Mouse (Mus musculus): ENCODE data around the gene Mical2.
A peak's percentile ranks its signal among the peaks of the same experiment; 100 is the strongest.

Mical2 gene

GRCm38 (mm10) chr7:112399425-112400170 lies 173.9 kb downstream of the Mical2 start:
- DNase-seq (ENCODE audit: low read depth, low spot score) = no peak

GRCm38 (mm10) chr7:112400175-112400574 lies 174.5 kb downstream of the Mical2 start:
- peak; percentile 84 for DNase-seq (ENCODE audit: low read depth, low spot score)

GRCm38 (mm10) chr7:112405061-112405460 lies 179.4 kb downstream of the Mical2 start:
- DNase-seq (ENCODE audit: low read depth, low spot score) = no peak

GRCm38 (mm10) chr7:112405578-112405977 lies 179.9 kb downstream of the Mical2 start:
- DNase-seq (ENCODE audit: low read depth, low spot score) = no peak

DNA sequence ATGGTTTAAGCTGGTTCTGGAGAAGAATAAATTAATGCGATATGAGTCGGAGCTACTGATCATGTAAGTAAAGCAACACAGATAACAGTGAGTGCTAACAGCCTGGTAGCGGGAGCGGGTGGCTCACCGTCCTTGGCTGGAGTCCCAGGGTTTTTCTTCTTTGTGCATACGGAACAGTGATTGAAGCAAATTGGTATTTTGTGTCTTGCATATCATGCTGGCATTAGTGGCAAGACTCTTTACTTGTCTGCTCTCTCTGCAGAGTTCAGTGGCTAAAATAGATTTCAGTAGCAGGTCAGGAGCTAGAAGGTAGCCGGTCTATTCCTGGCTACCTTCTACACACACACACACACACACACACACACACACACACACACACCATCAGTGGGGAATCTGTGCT lies 181.9 kb downstream of the Mical2 start:
- no peak for DNase-seq (ENCODE audit: low read depth, low spot score)

- DNase-seq (ENCODE audit: low read depth, low spot score) = no peak
These were observed 184.3 kb downstream of the Mical2 start for GRCm38 (mm10) chr7:112409991-112410390.

DNA sequence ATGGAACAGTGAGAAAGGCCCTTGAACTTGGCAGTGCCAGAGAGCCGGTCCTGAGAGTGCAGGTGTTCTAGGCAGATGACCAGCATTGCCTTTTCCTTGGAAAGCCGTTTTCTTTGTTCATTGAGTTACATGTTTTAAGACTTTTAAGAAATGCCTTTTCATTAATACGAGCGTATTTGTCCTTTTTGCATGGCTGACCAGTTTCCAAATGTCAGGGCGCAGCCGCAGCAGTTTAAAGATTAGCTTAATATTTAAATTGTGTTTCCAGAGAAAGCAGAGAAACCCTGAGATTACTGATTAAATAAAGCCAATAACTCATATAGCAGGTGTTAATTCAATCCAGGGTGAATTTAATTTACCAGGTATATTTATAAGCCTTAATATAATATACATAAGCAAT lies 187.6 kb downstream of the Mical2 start:
- no peak for DNase-seq (ENCODE audit: low read depth, low spot score)

- DNase-seq (ENCODE audit: low read depth, low spot score) = no peak
These were observed 190.4 kb downstream of the Mical2 start for GRCm38 (mm10) chr7:112416058-112416526.

DNA sequence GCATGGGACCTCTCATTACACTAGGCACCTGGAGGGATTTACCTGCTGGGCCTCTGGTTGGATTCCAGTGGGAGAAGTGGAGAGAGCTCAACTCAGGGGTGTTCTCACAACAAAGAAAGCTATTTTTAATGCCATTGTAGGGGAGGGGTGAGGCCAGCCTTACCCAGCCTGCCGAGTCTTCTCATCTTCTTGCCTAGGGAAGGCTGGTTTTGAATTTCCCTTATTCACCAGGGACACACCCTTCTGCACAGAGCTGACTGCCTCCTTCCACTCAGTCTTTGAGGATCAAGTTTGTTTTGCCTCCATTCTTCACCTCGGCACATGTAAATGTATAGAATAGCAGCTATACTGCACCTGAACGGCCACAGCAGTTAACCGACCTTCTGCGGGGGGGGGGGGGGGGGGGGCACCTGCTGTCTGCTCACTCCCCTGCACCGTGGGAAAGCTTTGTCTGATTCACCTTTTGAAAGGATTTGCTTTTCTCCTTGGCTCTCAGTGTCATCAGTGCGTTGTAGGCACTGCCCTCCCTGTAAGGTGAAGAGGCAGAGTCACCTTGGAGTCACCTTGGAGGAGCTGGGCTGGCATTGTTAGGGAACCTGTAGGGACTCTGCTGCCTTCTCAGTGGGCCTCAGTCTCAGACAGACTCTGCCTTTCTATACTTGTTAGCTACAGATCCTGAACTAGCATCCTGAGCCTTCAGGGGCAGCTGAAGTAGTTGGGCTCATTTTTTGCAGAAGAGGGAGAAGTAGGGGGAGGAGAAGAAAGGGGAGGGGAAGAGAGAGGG lies 191.3 kb downstream of the Mical2 start:
- no peak for DNase-seq (ENCODE audit: low read depth, low spot score)

DNA sequence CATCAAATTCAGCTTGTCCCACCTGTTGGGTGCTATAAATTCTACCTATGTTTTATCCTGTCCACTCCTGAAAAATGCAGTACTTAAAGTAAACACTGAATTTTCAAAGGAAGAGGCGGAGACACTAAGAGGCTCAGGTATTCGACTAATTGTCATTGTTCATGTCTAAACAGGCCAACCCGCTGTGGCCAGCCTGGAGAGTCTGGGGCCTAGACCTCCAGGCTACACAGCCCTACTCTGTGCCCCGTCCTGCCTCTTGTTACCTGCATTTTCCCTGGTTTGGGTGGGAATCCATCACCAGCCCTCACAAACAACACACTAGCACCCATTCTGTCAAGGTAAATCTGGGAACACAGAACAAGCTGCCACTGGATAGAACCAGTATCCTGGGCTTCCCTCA lies 191.9 kb downstream of the Mical2 start:
- no peak for DNase-seq (ENCODE audit: low read depth, low spot score)

DNA sequence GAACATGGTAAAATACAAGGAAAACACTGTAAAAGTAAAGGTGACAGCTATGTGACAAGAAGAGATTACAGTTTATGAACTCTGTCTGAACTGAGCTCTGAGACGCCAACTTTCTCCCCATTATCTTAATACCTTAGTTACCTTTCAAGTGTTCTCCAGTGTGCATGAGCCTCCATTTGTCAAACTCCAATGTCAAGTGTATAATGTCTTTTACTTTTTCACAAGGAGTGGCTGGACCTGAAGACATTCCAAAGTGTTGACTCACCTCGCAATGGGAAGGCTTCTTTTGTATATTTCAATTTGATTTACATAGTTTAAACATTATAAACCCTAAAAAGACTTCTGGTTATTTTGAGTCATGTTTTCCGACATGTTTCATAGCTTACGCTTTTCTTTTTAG lies 197.8 kb downstream of the Mical2 start:
- DNase-seq (ENCODE audit: low read depth, low spot score) = no peak

- DNase-seq (ENCODE audit: low read depth, low spot score) = no peak
These were observed 201.2 kb downstream of the Mical2 start for GRCm38 (mm10) chr7:112426811-112427210.

GRCm38 (mm10) chr7:112427357-112428157 lies 201.9 kb downstream of the Mical2 start, which contains the start of gene Parva:
TSS of gene Parva (plus strand) at chr7:112427505.
- DNase-seq (ENCODE audit: low read depth, low spot score) = peak; percentile 67

DNA sequence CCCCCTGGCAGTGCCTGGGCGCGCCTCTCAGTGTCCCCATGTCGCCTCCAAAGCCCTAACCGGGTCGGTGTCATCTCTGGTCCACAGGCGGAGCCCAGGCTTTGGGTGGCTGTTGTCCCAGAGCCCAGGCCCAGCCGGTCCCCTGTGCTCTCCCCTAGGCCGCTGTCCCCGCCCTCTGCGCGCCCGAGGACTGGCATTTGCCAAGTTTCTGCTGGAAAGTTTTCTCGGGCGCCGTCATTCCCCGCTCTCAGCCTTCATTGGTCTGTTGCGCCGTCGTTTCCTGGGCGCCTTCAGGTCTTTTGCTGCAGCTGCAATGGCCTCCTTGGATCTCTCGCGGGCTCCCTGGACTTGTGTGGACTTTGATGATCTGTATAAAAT lies 202.5 kb downstream of the Mical2 start:
- DNase-seq (ENCODE audit: low read depth, low spot score) = peak; percentile 71

DNA sequence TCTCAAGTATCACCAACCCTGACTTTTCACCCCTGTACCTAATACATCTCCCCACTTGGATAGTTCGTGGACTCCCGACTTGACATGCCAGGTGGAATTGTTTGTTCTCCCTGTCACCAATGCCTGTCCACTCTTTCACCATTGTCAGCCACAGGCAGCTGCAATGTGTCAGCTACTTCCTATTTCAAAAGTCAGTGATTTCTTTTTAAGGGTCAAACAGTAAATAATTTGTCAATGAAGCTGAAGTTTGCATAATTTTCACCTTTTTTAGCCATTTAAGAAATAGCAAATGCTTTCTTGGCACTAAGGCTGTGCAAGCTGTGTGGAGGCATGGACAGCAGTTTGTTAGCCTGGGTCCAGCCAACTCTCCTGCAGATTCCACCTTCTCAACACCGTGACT lies 214.2 kb downstream of the Mical2 start:
- DNase-seq (ENCODE audit: low read depth, low spot score) = no peak

GRCm38 (mm10) chr7:112444152-112444984 lies 218.7 kb downstream of the Mical2 start:
- peak; percentile 32 for DNase-seq (ENCODE audit: low read depth, low spot score)

DNA sequence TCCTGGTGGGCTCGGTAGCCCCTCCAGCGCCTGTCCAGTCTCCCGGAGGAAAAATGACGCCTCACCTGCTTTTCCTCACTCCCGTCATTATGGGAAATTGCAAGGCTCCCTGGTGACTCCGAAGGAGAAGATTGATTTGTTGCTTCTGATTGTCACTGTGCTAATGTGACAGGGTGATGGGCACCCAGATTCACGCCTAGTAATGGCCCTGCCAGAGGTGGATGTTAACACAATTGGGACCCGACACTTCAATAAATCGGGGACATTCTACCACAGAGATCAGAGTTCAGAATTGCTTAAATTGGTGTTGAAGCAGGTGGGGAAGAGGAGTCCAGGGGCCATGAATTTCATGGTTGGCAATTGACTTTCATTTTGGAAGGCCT lies 219.3 kb downstream of the Mical2 start:
- no peak for DNase-seq (ENCODE audit: low read depth, low spot score)

- DNase-seq (ENCODE audit: low read depth, low spot score) = no peak
These were observed 220.8 kb downstream of the Mical2 start for GRCm38 (mm10) chr7:112446498-112446897.

DNA sequence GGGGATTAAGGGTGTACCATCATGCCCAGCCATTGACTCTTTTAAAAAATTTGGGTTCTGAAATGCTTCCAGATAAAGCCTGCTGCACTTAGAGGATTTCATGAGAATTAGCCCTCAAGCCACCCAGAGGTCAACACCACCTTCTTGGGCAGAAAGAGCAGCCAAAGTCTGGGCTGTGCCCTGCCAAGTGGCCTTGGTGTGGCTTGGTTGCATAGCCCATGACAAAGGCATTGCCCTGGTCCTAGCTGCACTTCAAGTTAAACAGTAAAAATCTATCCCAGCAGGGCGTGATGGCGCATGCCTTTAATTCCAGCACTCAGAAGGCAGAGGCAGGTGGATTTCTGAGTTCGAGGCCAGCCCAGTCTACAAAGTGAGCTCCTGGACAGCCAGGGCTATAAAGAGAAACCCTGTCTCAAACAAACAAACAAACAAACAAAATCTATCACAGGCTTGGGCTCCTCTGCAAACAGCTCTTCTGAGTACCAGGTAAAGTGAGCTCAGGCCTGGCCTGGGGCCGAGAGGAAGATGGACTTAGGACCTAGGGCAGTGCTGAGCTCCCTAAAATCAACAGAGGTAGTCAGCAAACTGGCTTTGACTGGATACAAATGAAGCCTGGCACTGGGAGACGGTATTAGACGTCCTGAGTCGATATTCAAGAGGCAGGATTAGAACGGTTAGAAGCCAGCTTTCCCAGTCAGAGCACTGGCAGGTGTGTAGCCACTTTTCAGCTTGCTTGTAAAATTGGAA lies 224.5 kb downstream of the Mical2 start:
- DNase-seq (ENCODE audit: low read depth, low spot score) = no peak

DNA sequence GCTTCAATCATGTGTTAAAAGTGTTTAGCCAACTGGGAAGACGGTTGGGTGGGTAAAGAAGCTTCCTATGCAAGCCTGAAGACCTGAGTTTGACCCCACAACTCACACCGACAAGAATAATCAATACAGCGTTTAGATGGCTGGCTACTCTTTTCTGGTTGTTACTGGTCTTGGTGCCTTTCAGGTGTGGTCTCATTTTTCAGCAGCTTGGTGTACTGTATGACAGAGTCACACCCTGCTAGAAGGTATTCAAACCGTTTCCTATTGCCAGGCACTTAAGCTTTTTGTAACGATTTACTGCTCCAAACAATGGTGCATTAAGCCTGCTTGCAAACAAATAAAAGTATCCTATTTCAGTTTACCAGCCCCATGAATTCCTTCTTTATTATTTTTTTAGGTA lies 226.8 kb downstream of the Mical2 start:
- no peak for DNase-seq (ENCODE audit: low read depth, low spot score)
